Mouse (Mus musculus): ENCODE measurements around the gene Cwc22.

Gene Cwc22

GRCm38 (mm10) chr2:77969956-77970355 lies 23.8 kb upstream of the Cwc22 start:
- DNase-seq (ENCODE audit: low spot score), result no peak

DNA sequence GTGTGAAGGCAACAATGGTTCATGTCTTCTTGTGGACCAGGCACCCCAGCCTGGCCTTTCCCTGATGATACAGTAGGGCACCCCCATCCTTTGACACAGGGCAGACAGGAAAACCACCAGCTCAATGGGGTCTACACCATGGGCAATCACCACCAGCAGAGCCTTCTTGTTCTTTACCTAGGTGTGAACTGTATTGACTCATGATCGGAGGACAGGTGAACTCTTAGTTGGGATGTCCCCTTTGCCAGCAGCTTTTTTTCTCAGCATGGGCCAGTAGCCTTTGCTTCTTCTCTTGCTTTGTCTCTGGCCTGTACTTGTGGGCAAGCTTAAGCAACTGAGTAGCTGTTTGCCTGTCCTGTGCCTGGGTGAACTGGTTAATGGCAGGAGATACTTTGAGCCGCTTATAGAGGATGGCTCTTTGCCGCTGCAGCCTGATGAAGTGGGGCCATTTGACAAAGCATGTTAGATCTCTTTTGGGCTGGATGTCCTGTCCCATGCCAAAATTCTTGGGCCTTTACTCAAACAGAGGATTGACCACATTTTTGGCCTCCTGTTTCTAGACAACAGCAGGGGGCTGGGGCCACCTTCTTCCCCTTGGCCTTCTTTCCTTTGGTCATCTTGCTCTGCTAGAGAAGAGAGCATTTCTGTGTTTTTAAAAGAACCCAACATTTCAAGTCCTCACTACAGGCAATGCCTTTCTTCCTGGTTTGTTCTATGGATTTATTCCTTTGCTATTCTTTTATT lies 16.4 kb upstream of the Cwc22 start:
- DNase-seq (ENCODE audit: low spot score), result no peak

- DNase-seq (ENCODE audit: low spot score), result no peak
Observed at GRCm38 (mm10) chr2:77961256-77961655, 15.1 kb upstream of the Cwc22 start.

- DNase-seq (ENCODE audit: low spot score), result no peak
Observed at GRCm38 (mm10) chr2:77960711-77961110, 14.5 kb upstream of the Cwc22 start.

DNA sequence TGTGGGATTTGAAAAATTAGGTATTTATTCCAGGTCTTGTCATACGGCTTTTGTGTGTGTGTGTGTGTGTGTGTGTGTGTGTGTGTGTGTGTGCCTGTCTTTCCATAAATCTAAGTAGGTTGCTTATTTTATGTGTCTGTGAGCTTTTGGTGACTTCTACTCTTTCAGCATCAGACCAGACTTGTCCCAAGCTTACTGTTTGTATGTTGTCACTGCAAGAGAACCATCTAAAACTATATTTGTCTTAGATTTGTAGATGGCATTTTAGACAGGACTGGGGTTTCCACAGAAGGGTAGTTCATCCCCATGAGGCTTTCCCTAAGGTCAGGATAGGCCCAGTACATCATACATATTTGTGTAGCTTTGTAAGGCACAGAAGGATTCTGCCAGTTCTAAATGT lies 13.2 kb upstream of the Cwc22 start:
- DNase-seq (ENCODE audit: low spot score), result no peak

GRCm38 (mm10) chr2:77951415-77951913 lies 5.3 kb upstream of the Cwc22 start:
- DNase-seq (ENCODE audit: low spot score), result no peak

GRCm38 (mm10) chr2:77950111-77950510 lies 3.9 kb upstream of the Cwc22 start:
- DNase-seq (ENCODE audit: low spot score), result no peak

DNA sequence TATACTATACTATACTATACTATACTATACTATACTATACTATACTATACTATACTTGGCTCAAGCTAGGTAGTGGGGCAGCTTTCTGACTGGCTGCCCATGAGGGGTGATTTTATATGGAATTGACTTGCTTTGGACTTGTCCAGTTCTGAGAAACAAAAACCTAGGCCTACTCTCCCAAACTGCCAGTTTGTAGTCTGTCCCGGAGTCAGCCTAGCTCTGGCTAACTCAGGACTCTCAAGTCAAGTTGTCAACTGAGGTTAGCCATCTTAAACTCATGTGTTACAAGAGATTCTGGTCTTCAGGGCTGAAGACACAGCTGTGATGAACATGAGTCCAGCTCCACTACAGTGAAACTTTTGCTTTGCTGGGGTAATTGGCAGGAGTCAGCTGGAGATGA lies 3.3 kb upstream of the Cwc22 start:
- no peak for DNase-seq (ENCODE audit: low spot score)

DNA sequence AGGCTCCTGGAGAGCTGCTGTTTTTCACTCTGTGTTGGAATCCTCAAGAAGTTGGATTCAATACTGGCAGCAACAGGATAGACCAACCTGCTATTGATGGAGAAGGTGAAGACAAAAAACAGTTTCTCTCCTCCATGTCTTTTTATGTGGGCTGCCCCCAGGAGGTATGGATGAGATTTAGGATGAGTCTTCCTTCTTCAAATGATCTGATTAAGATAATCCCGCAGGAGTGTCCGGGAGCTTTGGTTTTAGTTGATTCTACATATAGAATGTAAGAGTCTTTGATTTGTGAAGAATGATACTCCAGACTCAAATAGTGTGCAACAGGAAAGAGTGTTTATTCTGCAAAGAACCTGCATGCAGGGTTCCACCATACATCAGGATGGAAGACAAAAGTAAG lies 2.7 kb upstream of the Cwc22 start:
- DNase-seq (ENCODE audit: low spot score), result no peak

GRCm38 (mm10) chr2:77948126-77948525 lies 2.0 kb upstream of the Cwc22 start:
- no peak for DNase-seq (ENCODE audit: low spot score)

DNA sequence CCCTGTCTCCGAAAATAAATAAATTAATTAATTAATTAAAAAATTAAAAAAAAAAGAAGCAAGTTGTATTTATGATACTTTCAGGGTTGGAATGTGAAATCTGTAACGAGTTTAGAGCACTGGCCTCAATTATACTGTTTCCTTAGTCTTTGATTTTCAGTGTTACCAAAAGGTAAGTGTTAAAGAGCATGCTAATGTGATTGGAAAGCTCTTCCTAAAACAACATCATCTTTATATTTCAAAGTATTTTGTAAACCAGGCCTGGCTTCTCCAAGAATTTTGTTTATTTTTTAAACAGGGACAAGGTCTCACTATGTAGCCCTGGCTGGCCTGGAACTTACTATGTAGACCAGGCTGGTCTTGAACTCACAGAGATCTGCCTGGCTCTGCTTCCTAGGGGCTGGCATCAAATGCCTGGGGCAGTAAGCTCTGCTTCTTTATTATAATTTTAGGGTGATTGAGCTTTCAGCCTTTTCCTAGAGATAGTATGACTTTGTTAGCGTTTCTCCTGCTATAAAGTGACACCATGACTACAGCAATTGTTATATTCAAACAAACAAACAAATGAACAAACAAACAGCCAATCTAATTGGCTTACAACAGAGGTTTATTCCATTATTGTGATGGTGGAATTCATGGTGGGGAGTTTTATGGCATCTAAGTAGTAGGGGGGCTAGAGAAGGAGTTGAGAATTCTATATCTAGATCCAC lies 1.1 kb upstream of the Cwc22 start:
- DNase-seq (ENCODE audit: low spot score), result no peak

DNA sequence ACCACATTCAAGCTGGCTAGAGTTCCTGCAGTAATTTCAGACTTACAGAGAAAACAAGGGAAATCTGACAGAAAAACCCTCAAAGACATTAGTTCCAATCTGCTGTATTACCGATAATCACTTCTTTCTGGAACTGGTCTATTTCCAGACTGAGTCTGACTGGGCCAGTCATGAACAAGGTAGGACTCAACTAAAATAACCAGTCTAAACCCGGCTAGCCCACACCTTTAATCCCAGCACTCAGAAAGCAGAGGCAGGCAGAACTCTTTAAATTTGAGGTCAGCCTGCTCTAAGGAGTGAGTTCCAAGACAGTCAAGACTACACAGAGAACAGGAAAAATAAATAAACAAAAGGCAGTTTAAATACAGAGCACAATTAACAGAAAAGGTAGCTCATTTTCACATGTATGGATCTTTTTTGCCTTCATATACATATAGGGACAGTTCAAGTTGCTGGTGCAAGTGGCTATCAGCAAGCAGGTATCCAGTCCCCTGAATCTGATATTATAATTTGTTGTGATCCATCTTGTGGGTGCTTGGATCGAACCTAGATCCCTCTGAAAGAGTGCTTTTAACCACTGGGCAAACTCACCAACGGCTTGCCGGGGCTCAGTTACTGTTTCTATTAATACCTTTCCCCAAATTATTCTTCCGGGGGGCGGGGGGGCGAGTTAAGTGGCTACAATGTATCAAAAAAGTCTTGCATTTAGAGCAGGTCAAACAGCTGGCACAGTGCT lies 1.1 kb downstream of the Cwc22 start:
- DNase-seq (ENCODE audit: low spot score), result no peak

- DNase-seq (ENCODE audit: low spot score), result no peak
Observed at GRCm38 (mm10) chr2:77944281-77944680, 1.9 kb downstream of the Cwc22 start.

GRCm38 (mm10) chr2:77941944-77942343 lies 4.2 kb downstream of the Cwc22 start:
- DNase-seq (ENCODE audit: low spot score), result no peak

DNA sequence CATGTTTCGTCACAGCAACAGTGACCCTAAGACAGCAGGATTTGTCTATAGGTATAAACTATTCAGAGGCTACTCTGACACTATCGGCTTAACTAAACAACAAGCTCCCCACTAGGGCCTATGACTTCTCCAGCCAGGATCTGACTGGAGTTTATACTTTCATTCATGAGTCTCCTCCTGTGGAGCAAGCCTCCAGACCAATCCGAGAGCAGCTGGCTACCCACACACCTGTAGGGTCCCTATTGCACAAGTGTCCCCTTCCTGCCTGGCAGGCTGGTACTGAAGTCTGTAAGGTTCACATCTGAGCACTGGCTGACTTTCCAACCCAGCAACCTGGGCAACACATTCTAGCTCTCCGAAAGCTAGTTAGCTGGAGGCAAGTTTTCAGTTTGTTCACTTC lies 7.9 kb downstream of the Cwc22 start:
- DNase-seq (ENCODE audit: low spot score), result no peak

- DNase-seq (ENCODE audit: low spot score), result no peak
Observed at GRCm38 (mm10) chr2:77937818-77938217, 8.4 kb downstream of the Cwc22 start.

DNA sequence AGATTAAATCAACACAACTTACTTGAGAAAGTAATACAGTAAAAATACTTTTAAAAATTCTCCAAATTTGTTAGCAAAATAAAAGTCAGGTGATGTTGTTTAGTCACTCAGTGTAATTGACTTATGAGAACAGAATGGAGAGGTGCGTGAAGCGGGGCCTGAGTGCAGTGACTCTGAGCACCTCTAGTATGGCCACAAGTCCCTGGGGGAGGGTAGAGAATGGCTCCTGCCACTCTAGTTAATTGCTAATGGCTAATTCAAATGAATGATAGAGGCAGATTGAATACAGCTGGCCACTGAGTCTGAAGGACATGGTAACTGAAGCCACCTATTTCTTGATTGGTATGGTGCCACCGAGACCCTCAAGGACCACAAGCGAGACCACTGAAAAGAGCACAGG lies 12.0 kb downstream of the Cwc22 start:
- DNase-seq (ENCODE audit: low spot score), result no peak

- no peak for DNase-seq (ENCODE audit: low spot score)
Observed at GRCm38 (mm10) chr2:77933630-77934029, 12.5 kb downstream of the Cwc22 start.

- no peak for DNase-seq (ENCODE audit: low spot score)
Observed at GRCm38 (mm10) chr2:77931958-77932357, 14.2 kb downstream of the Cwc22 start.

DNA sequence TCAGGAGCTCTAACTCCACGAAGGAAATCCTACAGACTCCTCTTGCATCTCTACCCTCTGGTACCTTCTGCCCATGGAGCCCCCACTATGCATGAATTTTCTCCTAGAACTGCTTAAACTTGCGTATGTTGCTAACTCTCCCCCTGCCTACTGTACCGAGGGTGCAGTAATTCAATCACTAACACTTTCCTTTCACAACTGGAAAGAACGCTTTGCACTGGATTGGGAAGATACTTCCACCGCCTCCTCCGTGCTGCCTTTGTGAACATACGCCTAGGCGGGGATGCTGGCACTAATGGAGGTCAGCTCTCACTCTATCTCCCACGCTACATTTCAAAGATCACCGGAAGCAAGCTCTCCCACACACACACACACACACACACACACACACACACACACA lies 17.8 kb downstream of the Cwc22 start:
- no peak for DNase-seq (ENCODE audit: low spot score)

GRCm38 (mm10) chr2:77926468-77926867 lies 19.7 kb downstream of the Cwc22 start:
- no peak for DNase-seq (ENCODE audit: low spot score)

- no peak for DNase-seq (ENCODE audit: low spot score)
Observed at GRCm38 (mm10) chr2:77925997-77926396, 20.2 kb downstream of the Cwc22 start.
